Mouse (Mus musculus) MEL (cell line): ENCODE measurements around the gene Pstk. TPM values are rescaled to one million over a fixed set of nuclear protein-coding genes. Genes with fewer than 3 reads are reported as not detected.
"Not testable (repeated sequence)": the region's sequence is repeated elsewhere in the genome, so short reads cannot be mapped to it uniquely, and the experiment has no call there.

Experiments used
- DNase-seq: peaks from one replicate; pipeline ENCODE4 v3.0.0; 2011; ENCODE audit warnings: low read depth, low spot score
- H3K27ac ChIP-seq: 2 replicates; pipeline ENCODE4 v1.5.1; 2012; ENCODE audit warnings: low read depth, mild to moderate bottlenecking, control low read depth, low read length, moderate library complexity; ENCODE audit not compliant: control insufficient read depth
- H3K27me3 ChIP-seq, 2 experiments: fragments of 150-350 bp in 1 of 2; sonication (generic) in 1 of 2; 2 replicates each; pipeline ENCODE4 v1.6.1; 2012; ENCODE audit warnings: low read length in 2 of 2, mild to moderate bottlenecking in 2 of 2, improper control_type of control experiment in 1 of 2, moderate library complexity in 1 of 2; ENCODE audit not compliant: insufficient read depth in 2 of 2, control insufficient read depth in 1 of 2
- H3K36me3 ChIP-seq, 2 experiments: 2 replicates each; pipeline ENCODE4 v1.6.1; 2012 to 2014; ENCODE audit warnings: low read length in 2 of 2, improper control_type of control experiment in 1 of 2, inconsistent platforms in 1 of 2, mild to moderate bottlenecking in 1 of 2; ENCODE audit not compliant: insufficient read depth in 2 of 2, control insufficient read depth in 1 of 2
- H3K4me1 ChIP-seq, 2 experiments: fragments of 150-350 bp in 1 of 2; sonication (generic) in 1 of 2; 2 replicates each; pipeline ENCODE4 v1.6.1; 2012; ENCODE audit warnings: low read length in 2 of 2, improper control_type of control experiment in 1 of 2, mild to moderate bottlenecking in 1 of 2; ENCODE audit not compliant: insufficient read depth in 2 of 2, control insufficient read depth in 1 of 2
- H3K4me3 ChIP-seq, 2 experiments: fragments of 150-350 bp in 1 of 2; sonication (generic) in 1 of 2; 2 replicates each; pipeline ENCODE4 v1.5.1; 2012; ENCODE audit warnings: low read depth in 2 of 2, low read length in 2 of 2, mild to moderate bottlenecking in 2 of 2, moderate library complexity in 2 of 2, control low read depth in 1 of 2, improper control_type of control experiment in 1 of 2; ENCODE audit not compliant: control insufficient read depth in 1 of 2, insufficient read depth in 1 of 2
- H3K79me2 ChIP-seq: 2 replicates; pipeline ENCODE4 v1.6.1; 2012; ENCODE audit warnings: mild to moderate bottlenecking, low read length, moderate library complexity; ENCODE audit not compliant: control insufficient read depth, poor library complexity, insufficient read depth
- H3K9ac ChIP-seq: 2 replicates; pipeline ENCODE4 v1.6.1; 2012; ENCODE audit warnings: low read depth, mild to moderate bottlenecking, control low read depth, low read length, moderate library complexity; ENCODE audit not compliant: control insufficient read depth, poor library complexity, severe bottlenecking
- H3K9me3 ChIP-seq: fragments of 150-350 bp; sonication (generic); replicated peaks from 2 replicates; pipeline ENCODE4 v1.6.1; 2012; ENCODE audit warnings: mild to moderate bottlenecking, low read length, improper control_type of control experiment, moderate library complexity; ENCODE audit not compliant: insufficient read depth
- CHD1 ChIP-seq: IDR thresholded peaks from 2 replicates; pipeline ENCODE4 v1.6.1; 2012; ENCODE audit warnings: low read depth, mild to moderate bottlenecking, inconsistent platforms, low read length, improper control_type of control experiment
- CHD2 ChIP-seq: IDR thresholded peaks from 2 replicates; pipeline ENCODE4 v1.6.1; 2011; ENCODE audit warnings: low read length, improper control_type of control experiment
- CTCF ChIP-seq, 3 experiments: IDR thresholded peaks in 2 of 3; conservative IDR thresholded peaks in 1 of 3; 2 replicates each; pipeline ENCODE4 v1.5.1; 2011 to 2012; ENCODE audit warnings: low read length in 3 of 3, low read depth in 2 of 3, mild to moderate bottlenecking in 2 of 3, improper control_type of control experiment in 1 of 3, inconsistent platforms in 1 of 3, mixed read lengths in 1 of 3, moderate library complexity in 1 of 3; ENCODE audit not compliant: control insufficient read depth in 1 of 3, insufficient read depth in 1 of 3, poor library complexity in 1 of 3, severe bottlenecking in 1 of 3
- E2F4 ChIP-seq: IDR thresholded peaks from 2 replicates; pipeline ENCODE4 v1.6.1; 2011; ENCODE audit warnings: low read depth, low read length, improper control_type of control experiment, borderline replicate concordance
- ELF1 ChIP-seq: IDR thresholded peaks from 2 replicates; pipeline ENCODE4 v1.6.1; 2014; ENCODE audit warnings: low read depth, mild to moderate bottlenecking, inconsistent platforms, low read length, improper control_type of control experiment, moderate library complexity
- EP300 ChIP-seq, 2 experiments: IDR thresholded peaks; 2 replicates each; pipeline ENCODE4 v1.6.1; 2011; ENCODE audit warnings: improper control_type of control experiment in 2 of 2, low read length in 2 of 2, low read depth in 1 of 2, mild to moderate bottlenecking in 1 of 2
- ETS1 ChIP-seq: IDR thresholded peaks from 2 replicates; pipeline ENCODE4 v1.6.1; 2012; ENCODE audit warnings: low read depth, mild to moderate bottlenecking, inconsistent platforms, low read length, improper control_type of control experiment, moderate library complexity
- GATA1 ChIP-seq: IDR thresholded peaks from 2 replicates; pipeline ENCODE4 v1.6.1; 2011; ENCODE audit warnings: low read depth, low read length, improper control_type of control experiment
- KAT2A ChIP-seq: conservative IDR thresholded peaks from 2 replicates; pipeline ENCODE4 v1.6.1; 2012; ENCODE audit warnings: low read depth, low read length, improper control_type of control experiment, inconsistent platforms
- MAX ChIP-seq: IDR thresholded peaks from 2 replicates; pipeline ENCODE4 v1.6.1; 2011; ENCODE audit warnings: low read length, improper control_type of control experiment
- MAZ ChIP-seq: IDR thresholded peaks from 2 replicates; pipeline ENCODE4 v1.6.1; 2012; ENCODE audit warnings: low read depth, mild to moderate bottlenecking, inconsistent platforms, low read length, improper control_type of control experiment
- MEF2A ChIP-seq: IDR thresholded peaks from 2 replicates; pipeline ENCODE4 v1.6.1; 2014; ENCODE audit warnings: low read depth, mild to moderate bottlenecking, inconsistent platforms, low read length, improper control_type of control experiment; ENCODE audit not compliant: poor library complexity, insufficient replicate concordance, severe bottlenecking; ENCODE audit errors: extremely low read depth
- MYB ChIP-seq: IDR thresholded peaks from 2 replicates; pipeline ENCODE4 v1.6.1; 2011; ENCODE audit warnings: mild to moderate bottlenecking, low read depth, low read length, improper control_type of control experiment
- POLR2A ChIP-seq, 2 experiments: IDR thresholded peaks; 2 replicates each; pipeline ENCODE4 v1.6.1; 2011 to 2012; ENCODE audit warnings: low read length in 2 of 2, mild to moderate bottlenecking in 2 of 2, control low read depth in 1 of 2, improper control_type of control experiment in 1 of 2, low read depth in 1 of 2, moderate library complexity in 1 of 2; ENCODE audit not compliant: control insufficient read depth in 1 of 2, insufficient read depth in 1 of 2, poor library complexity in 1 of 2
- POLR2AphosphoS2 ChIP-seq: IDR thresholded peaks from 2 replicates; pipeline ENCODE4 v1.6.1; 2011; ENCODE audit warnings: low read length, improper control_type of control experiment
- POLR2AphosphoS5 ChIP-seq: IDR thresholded peaks from 2 replicates; pipeline ENCODE4 v1.6.1; 2012; ENCODE audit warnings: low read depth, borderline replicate concordance, mild to moderate bottlenecking, inconsistent platforms, low read length, moderate library complexity, mixed read lengths
- SIN3A ChIP-seq: IDR thresholded peaks from 2 replicates; pipeline ENCODE4 v1.6.1; 2012; ENCODE audit warnings: low read length, improper control_type of control experiment, inconsistent platforms
- UBTF ChIP-seq: IDR thresholded peaks from 2 replicates; pipeline ENCODE4 v1.6.1; 2012; ENCODE audit warnings: low read depth, mild to moderate bottlenecking, inconsistent platforms, low read length, improper control_type of control experiment, moderate library complexity, borderline replicate concordance; ENCODE audit not compliant: insufficient read depth
- USF2 ChIP-seq, 2 experiments: IDR thresholded peaks; 2 replicates each; pipeline ENCODE4 v1.6.1; 2011 to 2012; ENCODE audit warnings: improper control_type of control experiment in 2 of 2, low read length in 2 of 2, borderline replicate concordance in 1 of 2, inconsistent platforms in 1 of 2, low read depth in 1 of 2, mild to moderate bottlenecking in 1 of 2; ENCODE audit not compliant: insufficient read depth in 1 of 2
- polyA plus RNA-seq, 2 experiments: library from polyadenylated mRNA; stranded (reverse) in 1 of 2; unstranded in 1 of 2; fragments of >175 nt in 1 of 2; fragments of >200 nt in 1 of 2; gene quantifications; 2 replicates each; pipeline versions ENCODE4 v1.2.1 to v1.2.4; 2012; ENCODE audit warnings: low replicate concordance in 2 of 2, low read depth in 1 of 2; ENCODE audit not compliant: insufficient read length in 2 of 2, insufficient read depth in 1 of 2, missing spikeins in 1 of 2
- total RNA-seq: library from RNA; depleted of rRNA; stranded (reverse); fragments of 300-350 nt; gene quantifications from 2 replicates; pipeline ENCODE4 v1.2.3, GENCODE M21; 2012

Gene Pstk
- total and polyA plus RNA-seq, 3 experiments: 36.1 to 57.5 TPM; not detected in 1

- TF ChIP-seq CHD2 (no peak), SIN3A (no peak), POLR2AphosphoS2 (no peak), EP300 (IDR thresholded peaks at IDR 0.05; ENCODE audit: low read depth in 1 of 2, low read length in 2 of 2) (no peak), CHD1 (no peak), MAX (no peak), POLR2AphosphoS5 (no peak), KAT2A (no peak), USF2 (IDR thresholded peaks at IDR 0.05; ENCODE audit: borderline replicate concordance in 1 of 2, insufficient read depth in 1 of 2, low read depth in 1 of 2, low read length in 2 of 2) (no peak), POLR2A (IDR thresholded peaks at IDR 0.05; ENCODE audit: control insufficient read depth in 1 of 2, insufficient read depth in 1 of 2, low read depth in 1 of 2, low read length in 2 of 2, poor library complexity in 1 of 2) (no peak), E2F4 (no peak), ELF1 (no peak), CTCF (IDR thresholded peaks at IDR 0.05 in 2 of 3, conservative IDR thresholded peaks at IDR 0.05 in 1 of 3; ENCODE audit: control insufficient read depth in 1 of 3, insufficient read depth in 1 of 3, low read depth in 2 of 3, low read length in 3 of 3, poor library complexity in 1 of 3, severe bottlenecking in 1 of 3) (no peak), GATA1 (no peak), MEF2A (no peak), MAZ (no peak), MYB (no peak), ETS1 (no peak), UBTF (no peak)
- TF ChIP-seq, all 39 proteins: peak for 0
- no peak overlapping the region for H3K27ac ChIP-seq
- no peak overlapping the region for H3K9ac ChIP-seq
- no peaks in the 10 kb centered on the region for H3K27me3 ChIP-seq
- H3K36me3 ChIP-seq: peaks cover 0 to 17% of the 10 kb centered on the region in 2 experiments; a peak in 2 of 4 replicates
- H3K9me3 ChIP-seq: no peaks in the 10 kb centered on the region
- no peak overlapping the region; a peak in 1 of 4 replicates for H3K4me3 ChIP-seq
- H3K79me2 ChIP-seq: peaks cover 13% of the 10 kb centered on the region
- no peak for DNase-seq
- H3K4me1 ChIP-seq: peaks cover 3 to 5% of the 10 kb centered on the region in 2 experiments
Measured at GRCm38 (mm10) chr7:131411941-131412270, 41.0 kb downstream of the Pstk start.

DNA sequence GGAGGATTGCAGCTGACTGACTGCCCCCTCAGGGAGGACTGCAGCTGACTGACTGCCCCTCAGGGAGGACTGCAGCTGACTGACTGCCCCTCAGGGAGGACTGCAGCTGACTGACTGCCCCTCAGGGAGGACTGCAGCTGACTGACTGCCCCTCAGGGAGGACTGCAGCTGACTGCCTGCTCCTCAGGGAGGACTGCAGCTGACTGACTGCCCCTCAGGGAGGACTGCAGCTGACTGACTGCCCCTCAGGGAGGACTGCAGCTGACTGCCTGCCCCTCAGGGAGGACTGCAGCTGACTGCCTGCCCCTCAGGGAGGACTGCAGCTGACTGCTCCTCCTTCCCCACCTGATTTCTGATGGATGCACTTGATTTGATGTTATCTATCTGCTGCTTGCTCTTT lies 45.8 kb downstream of the Pstk start:
- not testable (repeated sequence) for H3K27me3 ChIP-seq, H3K36me3 ChIP-seq, H3K4me3 ChIP-seq, H3K27ac ChIP-seq, H3K79me2 ChIP-seq, H3K9me3 ChIP-seq, H3K4me1 ChIP-seq, H3K9ac ChIP-seq, DNase-seq
